Mouse (Mus musculus) fat pad, adult 2 months (tissue): ENCODE measurements around the gene Mapk12.

Experiments used
- DNase-seq: peaks from one replicate; pipeline ENCODE4 v3.0.0-alpha.2; 2011; ENCODE audit warnings: low read depth, low spot score; ENCODE audit errors: extremely low read depth

The Mapk12 gene

DNA sequence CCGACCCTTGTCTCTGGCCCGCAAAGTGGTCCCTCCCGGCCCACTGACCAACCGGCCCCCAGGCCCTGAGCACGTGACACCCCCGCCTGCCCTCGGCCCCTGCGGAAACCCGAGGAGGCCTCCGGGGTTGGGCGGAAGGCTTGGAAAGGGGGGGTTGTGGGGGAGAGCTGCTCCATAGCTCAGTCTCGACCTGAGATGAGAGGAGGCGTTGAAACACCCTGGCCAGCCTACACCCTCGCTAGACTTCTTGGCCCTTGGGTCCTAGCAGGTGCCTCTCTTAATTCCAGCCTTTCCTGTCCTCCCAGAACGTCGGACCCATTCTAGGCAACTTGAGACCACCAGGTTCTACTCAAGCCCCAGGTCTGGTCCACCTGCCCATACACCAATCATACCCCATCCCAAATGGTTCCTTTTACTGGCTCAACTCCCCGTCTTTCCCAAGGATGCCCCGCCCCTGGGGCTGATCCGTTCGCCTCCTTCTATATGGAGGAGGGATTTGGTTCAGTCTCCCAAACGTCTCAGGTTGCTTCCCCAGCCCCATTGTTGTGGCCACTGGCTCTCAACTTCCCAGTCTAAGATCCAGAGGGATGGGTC, at the start of gene Mapk12:
Gene Mapk12 (minus strand): TSS at position 45 of the 594 bp plus-strand sequence.
- DNase-seq, result no peak

DNA sequence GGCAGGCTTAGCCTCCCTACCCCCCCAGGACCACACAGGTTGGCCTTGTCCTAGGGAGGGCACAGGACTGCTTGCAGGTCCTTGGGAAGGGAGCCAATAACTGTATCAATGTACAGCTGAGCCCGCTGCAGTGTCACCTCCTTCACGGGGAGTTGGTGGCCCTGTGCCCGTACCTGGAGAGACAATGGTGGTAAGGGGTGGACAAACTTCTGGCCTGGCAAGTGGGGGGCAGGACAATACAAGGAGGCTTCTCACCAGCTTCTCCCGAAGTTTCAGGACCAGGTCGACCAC, 44.4 kb upstream of the Mapk12 start:
- DNase-seq, result no peak

DNA sequence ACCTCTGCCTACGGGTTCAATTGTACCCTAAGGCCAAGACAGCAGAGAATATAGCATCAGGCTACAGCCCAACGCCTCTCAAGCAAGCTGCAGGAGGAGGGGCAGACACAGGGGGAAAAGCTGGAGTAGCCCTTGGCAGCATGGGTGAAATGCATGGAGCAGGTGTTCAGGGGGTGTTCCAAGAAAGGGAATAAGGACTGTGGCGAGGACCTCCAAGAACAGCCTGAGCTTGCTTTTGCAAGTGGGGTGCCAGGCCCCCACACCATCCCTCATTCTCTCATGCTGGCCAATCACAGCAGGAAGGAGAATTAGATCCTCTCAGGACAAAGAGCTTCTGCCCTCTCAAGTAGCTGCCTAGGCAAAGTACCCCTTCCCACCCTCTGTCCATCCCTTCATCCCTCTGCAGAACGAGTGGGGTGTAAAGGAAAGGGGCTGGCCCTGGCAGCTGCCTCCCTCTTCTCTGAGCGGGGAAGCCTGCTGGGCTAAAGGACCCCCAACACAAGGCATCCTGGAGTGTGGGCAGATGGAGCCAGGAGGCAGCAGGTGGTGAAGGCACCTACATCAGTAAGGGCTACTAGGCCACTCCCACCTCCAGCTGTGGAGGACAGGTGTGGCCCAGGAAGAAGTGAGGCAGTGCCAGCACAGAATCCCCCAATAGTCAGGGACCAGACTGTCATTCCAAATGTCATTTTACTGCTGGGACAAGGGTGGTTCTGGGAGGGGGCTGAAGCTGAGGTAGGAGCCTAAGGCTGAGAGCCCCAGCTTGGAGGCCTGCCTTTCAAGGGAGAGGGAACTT, 43.8 kb upstream of the Mapk12 start:
- no peak for DNase-seq

DNA sequence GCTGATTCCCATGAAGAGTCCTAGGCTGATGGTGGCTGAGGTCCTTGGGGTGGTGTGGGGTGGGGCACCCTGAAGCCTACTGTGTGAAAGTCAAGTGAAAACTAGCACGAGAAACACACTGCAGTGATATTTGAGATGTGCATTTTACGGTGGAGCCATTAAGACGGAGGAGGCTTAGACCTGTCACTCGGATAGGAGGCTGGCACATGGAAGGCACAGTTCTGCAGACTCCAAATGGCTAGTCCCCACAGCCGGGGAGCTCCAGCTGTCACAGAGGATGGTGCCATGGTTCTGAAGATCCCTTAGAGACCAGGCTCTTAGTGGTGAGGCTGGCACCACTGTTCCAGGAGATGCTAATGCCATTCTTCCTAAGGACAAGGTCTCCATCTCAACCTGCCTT, 42.3 kb upstream of the Mapk12 start:
- DNase-seq, result no peak

DNA sequence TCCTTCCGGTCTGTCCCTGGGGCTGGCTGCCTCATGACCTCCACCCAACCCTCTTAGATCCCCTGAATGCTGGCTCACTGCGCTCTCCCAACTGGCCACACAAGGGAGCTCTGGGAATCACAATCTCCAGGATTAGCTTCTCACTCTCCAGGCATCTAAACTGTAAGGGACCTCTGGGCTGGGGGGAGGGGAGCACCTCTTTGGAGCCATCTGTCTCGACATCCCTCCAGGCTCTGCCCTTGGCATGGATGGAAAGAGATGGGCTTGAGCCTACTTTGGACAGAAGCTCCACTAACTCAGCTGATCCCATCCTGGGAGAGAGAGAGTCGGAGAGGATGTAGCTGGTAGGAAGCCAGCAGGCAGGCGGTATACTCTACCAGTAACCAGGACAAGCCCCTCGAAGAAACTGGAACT, 41.8 kb upstream of the Mapk12 start:
- DNase-seq, result no peak

DNA sequence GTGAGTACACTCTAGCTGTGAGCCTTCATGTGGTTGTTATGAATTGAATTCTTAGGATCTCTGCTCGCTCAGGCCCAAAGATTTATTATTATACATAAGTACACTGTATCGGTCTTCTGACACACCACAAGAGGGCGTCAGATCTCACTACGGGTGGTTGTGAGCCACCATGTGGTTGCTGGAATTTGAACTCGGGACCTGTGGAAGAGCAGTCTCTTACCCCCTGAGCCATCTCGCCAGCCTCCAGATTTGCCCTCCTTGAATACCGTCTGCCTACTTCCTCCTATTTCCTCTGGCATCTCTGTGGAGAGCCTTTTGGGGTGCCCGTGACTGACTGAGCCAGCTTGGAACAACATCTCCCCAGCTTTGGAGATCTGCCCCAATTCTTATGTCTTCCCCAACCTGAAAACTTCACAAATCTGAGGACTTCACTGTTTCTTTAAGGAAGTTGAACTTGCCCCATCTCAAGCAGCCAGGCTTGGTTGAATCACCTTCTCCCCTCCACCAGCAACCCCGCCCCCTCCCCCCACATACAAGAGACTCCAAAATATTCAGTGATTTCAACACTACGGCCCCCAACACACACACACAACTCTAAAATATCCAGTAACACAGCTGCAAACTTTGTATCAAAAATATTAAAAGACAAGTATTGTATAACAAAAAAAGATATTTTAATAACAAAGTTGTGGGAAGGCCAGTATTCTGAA, 41.2 kb upstream of the Mapk12 start:
- no peak for DNase-seq

DNA sequence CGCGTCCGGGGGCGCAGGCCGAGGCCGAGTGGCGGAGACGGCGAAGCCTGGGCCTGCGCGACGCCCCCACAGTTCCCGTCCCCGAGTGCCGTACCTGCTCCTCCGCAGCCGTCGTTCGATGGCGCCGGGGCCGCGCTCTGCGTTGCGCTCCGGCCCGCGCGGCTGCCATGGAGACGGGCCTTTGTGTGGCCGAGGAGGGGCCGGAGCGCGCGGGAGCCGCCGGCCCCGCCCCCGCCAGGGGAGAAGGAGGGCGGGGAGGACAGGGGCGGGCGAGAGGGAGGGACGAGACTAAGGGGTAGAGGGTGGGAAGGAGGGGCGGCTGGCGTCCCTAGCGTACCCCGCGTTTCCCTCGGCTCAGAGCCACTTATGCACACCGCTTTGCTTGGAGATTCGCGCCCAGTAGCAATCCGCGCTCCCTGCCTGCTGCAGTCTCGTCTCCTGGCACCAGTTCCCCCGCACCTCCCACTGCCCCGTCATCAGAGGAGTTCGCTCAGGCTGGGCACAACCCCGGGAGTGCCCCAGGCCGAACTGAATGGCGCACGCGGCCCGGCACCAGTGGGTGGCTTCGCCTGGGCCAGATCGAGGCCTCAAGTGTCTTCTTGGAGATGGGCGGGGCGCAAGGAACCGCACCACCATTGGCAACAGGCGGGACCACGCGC, 40.2 kb upstream of the Mapk12 start, which contains the start of gene Plxnb2:
Gene Plxnb2 (minus strand): TSS at position 218 of the 659 bp plus-strand sequence.
- DNase-seq, result no peak

DNA sequence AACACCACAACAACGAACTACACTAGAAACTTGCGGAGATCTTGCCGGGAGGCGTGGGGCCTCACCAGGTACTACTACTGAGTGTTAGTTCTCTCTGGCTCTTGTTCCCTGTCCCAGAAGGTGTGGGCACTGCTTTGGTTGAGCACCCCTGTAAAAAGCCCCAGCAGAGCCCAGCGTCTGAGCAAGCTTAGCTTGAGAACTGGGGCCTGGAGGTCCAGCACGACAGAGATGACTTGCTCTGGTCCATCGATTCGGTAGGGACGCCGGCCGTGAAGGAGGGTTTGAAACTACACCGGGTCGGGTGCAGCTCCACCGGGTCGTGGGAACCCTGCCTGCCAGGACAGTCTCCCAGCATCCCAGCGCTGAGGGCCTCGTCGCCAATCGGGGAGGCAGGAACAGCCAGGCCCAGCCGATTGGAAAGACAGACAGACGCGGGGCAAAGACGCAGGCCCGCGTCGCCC, 39.6 kb upstream of the Mapk12 start:
- no peak for DNase-seq

DNA sequence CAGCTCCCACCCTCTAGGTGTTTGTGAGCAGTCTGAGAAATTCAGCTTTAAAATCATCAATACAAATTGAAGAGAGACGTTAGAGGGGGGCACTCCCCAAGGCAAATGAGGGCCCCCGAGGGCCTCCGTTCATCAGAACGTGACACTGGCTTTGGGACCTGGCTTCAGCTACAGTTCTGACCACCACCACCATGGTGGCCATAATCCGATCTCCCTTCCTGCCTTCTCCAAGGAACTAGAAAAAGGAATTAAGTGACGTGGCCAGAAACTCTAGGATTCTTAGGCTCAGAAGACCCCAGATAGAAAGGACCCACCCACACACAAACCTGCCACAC, 39.1 kb upstream of the Mapk12 start:
- no peak for DNase-seq

DNA sequence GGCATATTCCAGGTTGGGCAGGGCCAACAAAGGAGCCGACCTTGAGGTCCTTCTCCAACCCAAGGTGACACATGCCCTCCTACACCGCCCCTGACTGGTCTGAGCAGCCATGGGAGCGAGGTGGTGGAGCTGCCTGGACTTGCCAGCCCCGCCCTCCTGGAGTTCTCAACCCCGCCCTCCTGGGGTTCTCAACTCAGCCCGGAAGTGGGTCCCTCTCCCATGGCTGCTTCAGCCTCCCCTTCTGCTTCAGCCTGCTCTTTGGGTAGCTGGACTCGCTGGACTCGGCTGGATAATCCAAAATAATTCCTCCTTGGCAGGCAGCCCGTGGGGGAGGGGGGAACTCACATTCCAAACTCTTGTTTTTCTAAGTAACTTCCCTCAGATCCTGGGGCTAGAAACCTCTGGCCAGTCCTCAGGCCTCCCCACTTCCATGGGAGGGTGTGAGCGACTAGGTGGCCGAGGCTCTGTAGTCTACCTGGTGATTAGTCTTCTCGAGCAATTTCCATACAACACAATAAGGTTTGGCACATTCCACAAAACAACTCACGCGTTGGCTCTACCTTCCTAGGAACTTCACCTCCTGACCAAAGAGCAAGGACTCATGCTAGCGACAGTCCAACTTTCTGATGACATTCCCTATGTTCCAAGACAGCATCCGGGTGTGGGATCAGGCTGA, 38.6 kb upstream of the Mapk12 start:
- DNase-seq, result peak; percentile 70

DNA sequence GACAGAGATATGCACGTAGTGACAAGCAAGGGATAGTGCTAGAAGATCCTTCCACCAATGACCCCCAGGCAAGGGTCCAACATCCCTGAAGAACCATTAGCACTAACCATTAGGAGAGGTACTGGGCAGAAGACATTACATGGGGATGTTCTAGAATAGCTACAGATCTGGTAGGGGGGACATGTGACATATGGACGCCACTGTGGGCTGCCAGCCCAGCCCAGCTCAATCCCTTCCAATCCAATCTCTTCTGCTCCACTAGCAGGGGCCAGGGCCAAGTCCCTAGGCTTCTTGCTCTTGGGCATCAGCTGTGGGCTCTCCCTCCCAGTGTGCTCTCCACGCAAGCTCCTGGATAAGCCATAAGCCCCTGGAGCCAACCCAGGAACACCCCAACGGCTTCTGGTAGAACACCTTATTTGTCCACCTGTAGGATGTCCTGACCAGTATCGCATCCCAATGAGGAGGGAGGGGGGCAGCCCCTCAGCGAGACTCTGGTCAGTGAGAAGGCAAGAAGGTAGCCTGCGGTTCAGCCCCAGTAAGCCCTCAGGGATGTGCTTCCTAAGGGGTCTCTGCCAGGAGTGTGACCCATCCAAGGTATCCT, 37.9 kb upstream of the Mapk12 start:
- no peak for DNase-seq

DNA sequence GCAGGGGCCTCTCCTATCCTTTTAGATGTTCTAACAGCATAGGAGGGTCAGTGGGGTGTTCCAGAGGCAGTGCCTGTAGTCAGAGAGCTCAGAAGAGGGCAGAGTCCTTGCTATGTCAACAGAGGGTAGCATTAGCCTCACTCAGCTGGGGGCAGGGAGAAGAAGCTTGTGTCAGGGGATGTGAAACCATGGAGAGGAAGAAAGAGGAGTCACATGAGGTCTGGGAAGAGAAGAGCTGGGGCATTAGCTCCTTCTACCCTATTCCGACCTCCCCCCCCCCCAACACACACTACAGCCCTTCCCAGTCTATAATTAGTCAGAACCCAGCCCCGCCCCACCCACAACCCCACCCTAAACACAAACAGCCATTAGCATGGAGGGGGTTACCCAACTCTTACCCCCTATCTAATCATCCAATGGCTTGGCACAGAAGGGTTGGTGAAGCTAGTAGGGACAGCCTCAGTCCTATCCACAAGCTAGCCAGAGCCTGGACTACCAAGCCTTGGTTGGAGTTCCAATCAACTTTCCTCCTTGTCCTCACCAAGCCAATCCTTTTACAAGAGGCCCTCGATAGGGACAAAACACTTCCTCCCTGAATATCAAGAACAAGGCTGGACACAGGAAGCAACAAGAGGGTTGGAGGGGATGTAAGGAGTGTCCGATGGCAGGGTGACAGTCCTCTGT, 37.2 kb upstream of the Mapk12 start:
- no peak for DNase-seq

DNA sequence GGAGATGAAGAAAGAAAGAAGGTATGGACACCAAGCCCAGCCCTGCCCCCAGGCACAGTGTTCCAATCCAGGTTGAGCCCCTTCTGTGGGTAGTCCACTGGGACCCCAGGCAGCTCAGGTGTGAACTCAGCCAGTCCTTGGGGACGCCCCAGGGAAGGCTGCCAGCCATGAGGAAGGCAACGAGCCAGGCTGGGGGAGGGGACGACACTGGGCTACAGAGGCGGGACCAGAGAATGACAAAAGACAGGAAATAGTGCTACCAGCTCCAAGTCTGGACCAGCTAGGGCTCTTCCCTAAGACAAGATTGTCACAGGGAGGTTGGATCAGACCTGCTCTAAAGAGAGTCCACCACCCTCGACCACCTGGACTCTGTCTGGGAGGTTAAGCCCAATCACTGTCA, 36.6 kb upstream of the Mapk12 start:
- DNase-seq, result no peak

DNA sequence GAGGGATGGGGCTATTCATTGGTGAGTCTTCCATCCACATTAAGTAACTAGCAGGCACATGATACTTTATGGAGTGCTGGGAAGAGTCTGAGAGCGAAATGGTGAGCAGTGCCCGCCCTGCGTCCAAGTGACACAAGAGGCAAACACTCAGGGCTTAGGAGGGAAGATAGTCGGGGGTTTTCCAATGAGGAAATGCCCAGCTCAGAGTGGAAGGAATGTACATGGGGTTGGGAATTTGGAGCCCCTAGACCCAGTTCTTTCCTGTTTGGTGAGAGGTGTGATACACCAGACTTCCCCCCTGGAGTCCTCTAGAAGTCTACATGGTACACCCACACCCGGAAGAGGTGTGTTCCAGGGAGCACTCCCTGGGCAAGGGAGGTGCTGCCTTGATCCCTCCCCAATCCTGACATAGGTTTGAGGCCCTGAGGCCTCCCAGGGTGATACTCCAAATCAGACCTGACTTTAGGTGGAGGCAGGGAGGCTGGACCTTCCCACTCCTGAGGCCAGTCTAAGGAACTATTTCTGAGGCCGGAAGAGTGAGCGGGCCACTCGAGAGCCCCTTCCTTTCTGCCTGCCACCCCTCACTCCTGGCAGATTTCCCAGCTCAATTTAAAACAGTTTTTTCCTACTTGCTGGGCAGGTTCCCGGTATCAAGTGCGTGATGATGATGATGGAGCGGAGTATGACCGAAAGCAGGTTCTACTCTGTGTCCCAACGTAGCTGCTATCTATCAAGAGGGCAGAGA, 35.1 kb upstream of the Mapk12 start:
- DNase-seq, result no peak

DNA sequence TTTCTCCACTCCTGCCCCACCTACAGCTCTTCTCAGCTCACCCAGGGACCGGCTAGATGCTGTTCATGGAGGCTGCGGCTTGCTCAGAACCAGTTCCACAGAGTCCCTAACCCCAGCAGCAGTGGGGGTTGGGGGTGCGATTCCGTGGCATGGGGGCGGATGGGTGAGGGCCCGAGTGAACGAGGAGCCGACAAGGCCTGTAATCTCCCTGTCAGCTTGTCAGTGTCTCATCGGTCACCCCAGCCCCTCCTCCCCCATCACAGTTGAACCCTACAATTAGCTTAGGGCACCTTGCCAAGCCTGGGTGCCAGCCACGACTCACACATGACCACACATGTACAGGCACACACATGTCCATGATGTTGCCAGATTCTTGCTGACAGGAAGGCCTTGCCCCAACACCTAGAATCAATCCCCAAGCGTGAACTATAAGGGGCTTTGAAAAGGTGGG, 34.4 kb upstream of the Mapk12 start:
- no peak for DNase-seq

DNA sequence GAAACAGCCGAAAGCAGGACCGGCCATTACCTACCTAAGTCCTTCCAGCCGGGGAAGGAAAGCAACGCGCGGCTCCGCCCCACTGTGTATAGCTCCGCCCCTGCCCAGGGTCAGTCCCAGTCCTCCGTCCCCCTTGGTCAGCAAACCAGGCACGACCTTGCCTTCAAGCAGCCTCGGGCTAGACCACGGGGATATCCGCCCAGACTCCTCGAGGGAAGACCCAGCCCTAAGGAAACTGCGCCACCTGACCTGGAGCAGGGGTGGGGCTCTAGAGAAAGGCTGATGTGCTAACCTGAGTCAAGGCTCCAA, 33.4 kb upstream of the Mapk12 start:
- no peak for DNase-seq

DNA sequence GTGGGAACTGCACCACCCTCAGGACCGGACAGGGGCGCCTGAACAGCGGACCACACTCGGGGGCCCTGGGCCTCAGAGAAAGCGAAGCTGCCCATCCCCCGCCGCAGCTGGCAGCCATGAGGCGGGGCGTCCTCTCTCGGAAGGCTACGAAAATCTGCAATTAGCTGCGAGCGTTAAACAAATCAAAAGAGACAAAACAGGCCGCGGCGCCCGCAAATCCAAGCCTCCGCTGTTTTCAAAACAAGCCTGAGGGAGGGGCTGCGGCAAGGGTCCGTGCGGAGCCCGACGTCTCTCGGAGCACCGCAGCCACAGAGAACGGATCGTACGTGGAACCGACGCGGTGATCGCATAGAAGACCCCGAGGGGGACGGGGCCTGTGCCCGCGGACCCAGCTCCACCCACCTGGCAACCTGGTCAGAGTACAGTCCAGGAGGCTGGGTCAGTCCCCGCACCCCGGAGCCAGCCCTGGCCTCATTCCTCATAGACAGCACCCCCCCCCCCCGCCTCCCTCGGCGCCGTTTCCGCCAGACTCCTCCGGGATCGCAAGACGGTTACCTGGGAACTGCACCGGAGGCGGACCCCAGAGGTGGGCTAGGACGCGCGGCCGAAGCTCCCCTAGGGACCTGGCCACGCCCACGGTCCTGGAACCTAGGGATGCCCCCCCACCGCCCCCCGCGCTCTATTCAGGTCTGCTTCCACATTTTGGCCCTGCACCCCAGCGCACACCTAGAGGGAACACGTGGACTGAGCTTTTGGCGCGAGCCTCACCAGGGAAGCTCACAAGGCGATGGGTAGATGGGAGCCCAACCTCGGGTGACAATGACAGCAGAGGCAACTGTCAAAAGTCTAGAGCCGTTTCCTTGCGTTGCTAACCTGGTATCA, 32.8 kb upstream of the Mapk12 start:
- no peak for DNase-seq

DNA sequence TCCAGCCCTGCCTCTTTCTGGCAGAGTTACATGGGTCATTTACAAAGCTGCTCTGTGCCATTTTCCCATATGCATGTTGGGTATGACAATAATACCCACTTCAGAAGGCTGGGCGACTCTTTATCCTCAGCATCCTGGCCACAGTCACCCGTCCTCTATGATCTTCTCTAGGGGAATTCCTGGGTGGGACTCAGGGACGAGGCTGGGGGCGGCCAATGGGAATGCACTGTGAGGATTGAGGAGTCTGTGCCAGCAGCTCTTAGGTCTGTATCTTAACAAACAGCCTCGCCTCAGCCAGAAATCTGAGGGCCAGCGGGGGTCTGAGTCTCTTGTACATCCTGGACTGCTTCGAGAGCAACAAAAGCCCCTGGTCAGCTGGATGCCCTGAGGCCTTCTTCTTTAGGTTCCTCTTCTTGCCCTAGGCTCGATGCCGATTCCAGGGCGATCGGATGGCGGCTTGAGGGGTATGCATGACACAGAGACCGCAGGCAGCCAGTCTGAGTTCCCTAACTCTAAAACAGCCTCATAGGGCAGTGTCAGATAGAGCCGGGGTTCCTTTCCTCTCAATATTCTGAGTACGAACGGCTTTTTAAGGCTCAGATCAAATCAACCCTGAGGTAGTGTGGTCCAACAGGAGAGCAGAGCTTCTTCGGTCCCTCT, 31.9 kb upstream of the Mapk12 start:
- DNase-seq, result no peak
